Mouse (Mus musculus) left cerebral cortex, postnatal 25 days (tissue): ENCODE results near the gene Emilin3. TPM values are rescaled to one million over a fixed set of nuclear protein-coding genes. Genes with fewer than 3 reads are reported as not detected.

Experiments
- DNase-seq, 2 experiments: peaks; one replicate each; pipeline ENCODE4 v3.0.0; 2022; ENCODE audit warnings: low spot score in 2 of 2, mixed read lengths in 1 of 2
- intact Hi-C: fragments of 180-260 bp; cut with DNase I; formaldehyde crosslinking; loops from one replicate; pipeline ENCODE4 v1.15.1; 2025
- total RNA-seq, 2 experiments: library from RNA; stranded (reverse); gene quantifications; 2 replicates each; pipeline ENCODE4 v1.2.3; 2021

Gene Emilin3
- total RNA-seq, 2 experiments from 2014 or later: 0.14 to 0.28 TPM

DNA sequence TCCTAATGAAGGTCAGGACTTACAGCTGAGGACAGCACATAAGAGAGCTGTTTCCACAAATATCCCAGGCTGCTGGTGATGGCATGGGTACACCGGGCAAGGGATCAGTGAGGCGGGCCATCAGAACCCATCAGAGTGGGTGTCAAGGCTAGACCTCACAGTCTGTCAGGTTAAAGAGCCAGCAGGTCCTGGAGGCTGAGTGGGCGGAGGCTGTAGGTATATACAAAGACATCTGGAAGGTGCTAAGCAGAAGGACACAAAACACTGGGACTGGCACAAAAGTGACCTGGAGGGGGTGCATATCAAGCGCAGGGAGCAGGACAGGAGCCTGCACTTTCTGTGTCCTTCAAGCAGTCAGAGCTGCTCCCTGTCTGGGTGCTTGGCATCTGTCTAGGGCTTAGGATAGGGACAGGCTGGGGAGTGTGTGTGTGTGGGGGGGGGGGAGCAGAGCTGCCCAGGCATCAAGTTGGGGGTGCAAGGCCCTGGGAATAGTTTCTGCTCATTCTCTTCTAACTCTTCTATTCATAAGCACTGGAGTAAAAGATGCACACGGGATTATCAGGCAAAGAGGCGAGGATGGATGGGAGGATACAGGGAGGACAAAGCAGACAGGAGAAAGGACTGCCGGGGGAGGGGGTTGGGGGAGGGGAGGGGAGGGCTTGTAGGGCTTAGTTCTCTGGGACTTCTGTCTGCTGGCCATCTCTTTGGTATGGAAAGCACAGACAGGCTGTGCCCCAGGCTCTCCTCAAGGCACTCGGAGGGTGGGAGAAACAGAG, 6.2 kb upstream of the Emilin3 start:
- intact Hi-C loops: no loop called here
- no peak for DNase-seq

DNA sequence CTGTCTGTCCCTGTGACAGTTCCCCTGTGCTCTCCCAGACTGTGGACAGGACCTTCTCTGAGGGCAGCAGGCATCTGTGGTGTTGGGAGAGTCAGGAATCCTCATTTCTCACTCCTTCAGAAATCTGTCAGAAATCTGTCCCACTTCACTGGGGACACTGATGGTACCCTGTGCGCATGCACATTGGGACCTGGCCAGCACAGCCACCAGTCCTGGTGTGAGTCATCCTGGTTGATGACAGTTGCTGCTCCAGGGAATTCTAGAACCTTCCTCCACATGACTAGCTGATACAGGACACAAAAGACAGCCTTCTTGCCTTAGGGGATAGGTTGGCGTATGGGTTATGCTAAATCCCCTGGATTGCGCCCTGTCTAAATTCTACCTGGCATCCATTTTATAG, 5.2 kb upstream of the Emilin3 start:
- peak in 1 of 2 experiments; percentile 49 for DNase-seq

DNA sequence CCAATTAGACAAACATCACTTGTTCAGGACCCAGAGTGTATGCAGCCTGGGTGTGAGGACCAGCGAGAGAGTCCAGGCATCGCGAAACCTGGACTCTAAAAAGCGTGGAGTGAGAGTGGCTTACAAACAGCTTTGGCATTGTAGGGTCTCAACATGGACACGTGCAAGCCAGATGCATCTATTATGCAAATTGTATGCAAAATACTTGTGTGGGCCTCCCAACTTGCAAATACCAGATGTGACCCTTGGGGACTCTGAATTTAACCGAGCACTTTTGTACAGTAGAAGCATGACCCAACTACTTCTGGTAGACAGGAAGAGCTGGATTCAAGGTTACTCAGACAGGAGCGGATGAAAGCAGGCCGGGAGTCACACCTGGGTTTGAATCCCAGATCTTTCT, 4.6 kb upstream of the Emilin3 start:
- no peak for DNase-seq
- intact Hi-C loops: no loop called here

More for the DNA sequence above, 5.2 kb upstream of the Emilin3 start:
- intact Hi-C loops: no loop called here

DNA sequence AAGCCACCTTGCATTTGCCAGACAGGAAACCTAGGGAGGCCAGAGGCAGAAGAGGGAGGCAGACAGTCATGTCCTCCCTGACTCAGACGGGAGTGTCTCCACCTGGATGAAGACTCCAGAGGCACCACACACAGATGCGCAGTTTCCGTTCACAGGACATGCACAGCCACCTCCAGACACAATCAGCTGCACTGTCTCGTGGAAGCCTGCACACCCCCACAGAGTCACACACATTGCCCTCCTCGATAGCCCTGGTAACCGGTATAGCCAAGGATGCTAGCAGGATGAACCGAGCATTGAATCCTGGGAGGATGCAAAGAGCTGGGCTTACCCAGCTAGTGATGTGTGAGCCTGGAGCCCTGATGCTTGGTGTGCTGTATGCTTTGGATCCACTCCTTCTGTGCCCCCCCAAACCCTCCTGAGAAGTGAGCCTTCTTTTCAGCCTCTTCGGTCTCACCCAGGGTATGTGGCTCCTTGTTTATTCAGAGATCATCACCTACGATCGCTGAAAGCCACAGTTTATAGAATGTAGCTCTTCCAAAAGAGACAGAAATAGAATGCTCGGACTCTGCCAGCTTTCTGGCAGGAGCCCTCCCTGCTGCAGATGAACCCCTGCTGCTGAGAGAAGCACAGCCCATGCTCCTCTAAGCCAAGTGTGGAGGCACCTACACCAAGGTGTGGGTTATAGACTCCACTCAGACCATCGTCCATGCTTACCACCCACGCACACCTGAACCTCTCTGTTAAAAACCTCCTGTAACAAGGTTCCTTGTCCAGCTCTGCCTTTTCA, 3.9 kb upstream of the Emilin3 start:
- DNase-seq: peak; percentile 12 to 35
- intact Hi-C loops: no loop called here

DNA sequence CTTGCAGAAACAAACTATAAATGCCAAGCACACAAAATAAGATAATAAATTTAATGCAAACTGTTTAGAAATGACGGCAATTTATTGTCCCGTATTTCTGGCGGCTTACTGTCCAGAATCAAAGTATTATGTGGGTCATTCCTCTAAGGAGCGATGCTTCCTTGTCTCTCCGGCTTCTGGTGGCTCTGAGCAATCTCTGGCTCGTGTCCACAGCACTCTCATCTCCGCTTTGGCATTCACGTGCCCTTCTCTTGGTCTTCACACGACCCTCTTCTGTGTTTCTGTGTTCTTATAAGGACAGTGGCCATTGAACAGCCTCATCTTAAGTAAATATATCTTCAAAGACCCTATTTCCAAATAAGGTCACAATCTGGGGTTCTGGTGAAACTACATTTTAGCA, 2.5 kb upstream of the Emilin3 start:
- intact Hi-C loops: no loop called here
- no peak for DNase-seq

DNA sequence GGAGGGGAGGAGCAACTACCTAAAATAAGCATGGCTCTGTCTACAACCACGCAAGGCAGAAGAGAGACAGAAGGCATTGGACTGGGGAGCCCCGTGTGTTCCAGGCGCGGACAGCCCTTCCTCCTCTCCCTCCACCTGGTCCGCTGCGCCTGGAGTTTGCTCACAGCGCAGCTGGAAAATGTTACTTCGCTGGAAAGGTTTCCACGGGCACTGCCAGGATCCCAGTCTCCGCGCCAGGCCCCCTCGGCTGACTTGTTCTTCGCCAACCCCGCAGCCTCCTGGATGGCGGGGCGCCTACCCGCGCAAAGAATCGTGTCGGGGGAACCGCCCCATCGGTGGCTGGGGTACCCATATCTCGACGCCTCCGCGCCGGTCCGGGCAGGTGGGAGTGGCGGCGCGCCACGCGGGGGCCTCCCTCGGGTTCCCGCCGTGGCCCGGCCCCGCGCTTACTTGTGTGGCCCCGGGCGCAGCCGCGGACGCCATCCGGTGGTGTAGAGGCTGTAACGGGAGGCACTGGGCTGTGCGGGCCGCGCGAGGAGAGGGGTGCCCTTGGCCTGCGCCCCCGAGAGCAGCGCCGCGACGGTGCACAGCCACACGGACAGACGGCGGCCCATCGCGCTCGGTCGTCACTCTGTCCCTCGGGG, 448 bp downstream of the Emilin3 start:
- DNase-seq: no peak
- intact Hi-C loops: no loop called here

DNA sequence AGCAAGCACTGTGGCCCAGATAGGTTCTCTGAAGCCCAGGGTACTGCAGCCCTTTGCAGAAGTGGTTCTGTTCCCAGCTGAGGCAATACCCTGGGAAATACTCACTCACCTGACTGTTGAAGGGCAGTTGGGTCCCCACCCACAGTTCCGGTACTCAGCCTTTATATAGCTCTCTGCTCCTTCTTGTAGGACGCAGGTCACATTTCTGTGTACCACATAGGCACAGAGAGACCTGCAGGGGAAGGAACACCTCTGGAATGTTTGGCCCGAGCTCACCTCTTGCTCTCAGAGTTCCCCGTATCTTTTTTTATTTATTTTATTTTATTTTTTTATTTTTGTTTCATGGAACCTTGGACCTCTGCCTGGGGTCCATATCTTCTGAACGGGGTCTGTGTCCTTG, 1.5 kb downstream of the Emilin3 start:
- no peak for DNase-seq
- intact Hi-C loops: no loop called here

DNA sequence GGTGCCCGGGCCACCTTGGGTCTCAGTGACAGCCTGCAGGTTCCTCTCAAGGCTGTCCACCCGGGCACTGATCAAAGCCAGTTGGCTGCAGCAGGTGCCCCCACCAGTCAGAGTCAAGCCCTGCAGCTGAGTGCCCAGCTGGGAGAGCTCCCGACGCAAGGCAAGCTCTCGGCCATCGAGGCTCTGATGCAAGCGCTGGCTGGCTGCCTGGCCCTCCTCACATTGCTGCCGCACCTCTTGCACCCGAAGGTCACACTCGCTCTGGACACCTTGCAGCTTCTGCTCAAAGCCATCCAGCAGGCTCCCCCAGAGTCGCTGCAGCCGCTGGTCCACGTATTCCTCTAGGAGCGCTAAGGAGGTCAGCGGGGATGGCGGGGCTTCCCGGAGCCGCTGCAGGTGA, 3.5 kb downstream of the Emilin3 start:
- intact Hi-C loops: no loop called here
- DNase-seq: no peak

DNA sequence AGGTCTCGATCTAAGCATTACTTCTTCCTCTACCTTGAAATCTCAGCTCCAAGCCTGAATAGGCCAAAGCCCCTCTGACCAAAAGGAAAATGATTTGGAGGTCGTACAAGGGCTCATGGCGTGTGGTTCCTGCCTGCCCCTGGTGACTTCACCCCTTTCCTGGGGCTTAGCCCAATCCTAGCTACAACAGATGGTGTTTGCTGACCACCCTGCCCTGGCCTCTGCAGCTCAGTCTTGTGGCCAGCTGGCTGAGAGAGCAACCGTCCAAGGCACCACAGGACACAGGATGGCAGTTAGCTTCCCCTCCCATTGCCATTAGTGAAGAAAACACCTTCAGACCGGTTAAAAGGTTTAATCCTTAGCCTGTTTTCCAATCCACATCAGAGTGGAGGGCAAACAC, 6.0 kb downstream of the Emilin3 start:
- DNase-seq: no peak
- intact Hi-C loops: no loop called here

DNA sequence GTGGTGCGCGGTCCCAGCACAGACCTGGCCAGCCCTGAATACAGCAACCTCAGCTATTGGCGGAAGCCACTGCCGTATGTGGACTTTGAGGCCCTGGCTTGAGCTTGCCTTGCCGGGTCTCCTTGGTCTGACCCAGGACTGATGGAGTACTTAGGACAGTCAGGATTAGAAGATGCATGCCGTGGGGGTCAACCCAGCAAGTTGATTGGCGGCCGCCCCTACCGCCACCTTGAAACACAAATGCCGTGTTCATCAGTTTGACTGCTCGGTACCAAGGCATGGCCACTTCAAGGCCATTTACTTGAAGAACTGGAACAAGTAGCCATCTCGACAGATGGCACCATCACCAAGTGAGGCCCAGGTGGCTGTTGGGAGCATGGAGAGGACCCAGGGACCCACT, 6.8 kb downstream of the Emilin3 start:
- intact Hi-C loops: no loop called here
- DNase-seq: no peak

DNA sequence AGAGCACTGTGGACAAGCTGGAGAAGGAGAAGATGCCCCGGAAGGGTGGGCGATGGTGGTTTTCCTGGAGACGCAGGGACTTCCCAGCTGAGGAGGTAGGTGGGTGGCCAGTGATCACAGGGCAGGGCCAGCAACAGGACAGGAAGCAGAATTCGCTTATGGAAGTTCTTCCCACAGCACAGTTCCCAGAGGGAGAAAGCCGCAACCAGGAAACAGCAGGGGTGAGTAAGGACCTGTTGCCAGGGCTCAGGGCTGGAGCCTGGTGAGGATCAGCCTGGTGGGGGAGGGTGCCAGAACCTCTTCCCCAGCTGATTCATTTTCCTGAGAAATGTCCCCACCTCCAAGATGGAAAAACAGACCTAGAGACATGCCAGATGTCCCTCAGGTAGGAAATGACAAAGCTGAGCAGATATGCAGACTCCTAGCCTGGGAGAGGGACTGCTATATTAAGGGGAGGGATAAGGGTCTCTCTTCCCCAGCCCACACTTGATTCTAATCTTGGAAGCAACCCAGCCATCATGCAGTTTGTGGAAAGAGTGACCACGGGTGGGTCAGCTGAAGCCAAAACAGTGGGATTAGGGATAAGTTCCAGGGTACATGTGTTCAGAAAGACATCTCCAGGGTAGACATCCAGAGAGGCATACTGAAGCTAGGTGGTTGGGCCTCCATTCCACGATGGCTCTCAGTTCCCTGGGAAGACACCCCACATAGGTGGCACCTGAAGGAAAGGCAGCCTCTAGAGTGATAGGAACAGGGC, 10.3 kb downstream of the Emilin3 start:
- no peak for DNase-seq
- intact Hi-C loops: no loop called here

DNA sequence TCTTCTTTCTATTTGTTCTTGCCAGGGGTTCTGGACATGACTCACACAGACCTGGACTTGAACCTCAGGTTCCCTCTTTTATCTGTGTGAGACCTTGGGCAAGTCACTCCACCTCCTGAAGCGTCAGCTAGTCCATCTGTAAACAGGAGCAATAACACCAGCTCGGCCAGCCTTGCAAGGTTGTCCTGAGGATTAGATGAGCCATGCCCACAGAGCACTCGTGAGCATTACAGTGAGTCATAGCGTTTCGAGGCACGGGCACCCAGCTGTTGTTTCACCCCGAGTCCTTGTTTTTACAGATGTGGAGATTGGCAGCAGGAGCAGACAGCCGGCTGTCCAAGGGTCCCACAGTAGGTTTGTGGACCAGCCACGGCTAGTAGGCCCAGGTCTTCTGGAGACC, 20.4 kb downstream of the Emilin3 start:
- DNase-seq: no peak
- intact Hi-C loops: no loop called here

DNA sequence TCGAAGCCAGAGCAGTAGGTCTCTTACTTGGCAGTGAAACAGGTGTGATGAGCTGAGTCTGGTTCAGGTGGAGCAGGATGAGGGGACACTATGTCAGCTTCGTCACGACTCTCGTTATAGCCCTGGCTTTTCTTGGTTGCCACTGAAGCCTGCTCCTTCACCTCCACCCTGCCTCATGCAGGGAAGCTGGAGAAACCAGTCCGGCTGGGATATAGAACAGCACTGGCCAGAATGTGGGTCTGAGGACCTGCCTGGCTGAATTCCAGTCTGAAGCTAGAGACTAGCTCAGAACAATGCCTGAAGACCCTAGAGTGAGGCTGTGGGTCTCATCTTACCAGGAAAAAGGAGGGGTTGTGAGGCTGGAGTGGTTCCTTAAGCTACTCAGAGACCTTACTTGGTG, 21.1 kb downstream of the Emilin3 start:
- intact Hi-C loops: no loop called here
- DNase-seq: no peak

DNA sequence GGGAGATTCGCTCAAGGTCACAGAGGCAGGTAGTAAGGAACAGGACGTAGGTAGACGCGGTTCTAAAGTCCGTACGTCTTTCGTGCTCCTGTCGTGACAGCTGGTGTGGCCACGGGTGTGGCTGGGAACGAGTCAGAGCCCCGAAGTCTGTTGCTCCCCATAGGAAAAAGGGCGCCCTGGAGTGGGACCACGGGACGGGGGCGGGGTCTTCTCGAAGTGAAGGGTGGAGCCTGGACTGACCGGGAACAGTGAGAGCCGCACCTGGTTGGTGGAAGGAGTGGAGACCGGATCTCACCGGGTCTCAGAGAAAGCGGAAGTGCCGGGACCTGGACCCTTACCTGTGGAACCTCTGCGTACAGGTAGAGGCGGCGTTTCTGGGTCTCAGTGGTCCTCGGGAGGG, 24.3 kb downstream of the Emilin3 start:
- intact Hi-C loops: loop anchor here (1.0 to 10.0 kb wide), 4 partner anchors 127 to 1833 kb away; partner anchors contain the start of gene Plcg1
- no peak for DNase-seq

DNA sequence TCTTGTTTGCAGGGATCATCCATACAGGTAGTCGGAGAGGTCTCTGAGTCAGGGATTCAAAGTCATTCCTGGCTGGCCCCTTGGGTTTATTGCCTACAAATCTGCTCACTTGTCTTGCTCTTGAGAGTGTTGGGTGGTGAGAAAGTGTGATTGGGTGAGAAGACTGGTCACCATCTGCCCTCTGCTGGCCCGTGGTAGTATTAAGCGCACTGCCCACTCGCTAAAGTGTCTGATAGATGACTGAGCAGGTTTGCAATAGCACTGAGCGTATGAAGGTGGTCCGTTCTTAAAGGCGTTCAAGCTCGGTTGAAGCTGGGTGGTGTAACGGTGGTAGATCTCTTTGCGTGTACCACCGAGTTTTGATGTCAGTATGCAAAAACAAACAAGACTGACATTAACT, 24.8 kb downstream of the Emilin3 start:
- intact Hi-C loops: loop anchor here (1.0 to 10.0 kb wide), 4 partner anchors 126 to 1832 kb away; partner anchors contain the start of gene Plcg1
- peak; percentile 84 to 87 for DNase-seq

DNA sequence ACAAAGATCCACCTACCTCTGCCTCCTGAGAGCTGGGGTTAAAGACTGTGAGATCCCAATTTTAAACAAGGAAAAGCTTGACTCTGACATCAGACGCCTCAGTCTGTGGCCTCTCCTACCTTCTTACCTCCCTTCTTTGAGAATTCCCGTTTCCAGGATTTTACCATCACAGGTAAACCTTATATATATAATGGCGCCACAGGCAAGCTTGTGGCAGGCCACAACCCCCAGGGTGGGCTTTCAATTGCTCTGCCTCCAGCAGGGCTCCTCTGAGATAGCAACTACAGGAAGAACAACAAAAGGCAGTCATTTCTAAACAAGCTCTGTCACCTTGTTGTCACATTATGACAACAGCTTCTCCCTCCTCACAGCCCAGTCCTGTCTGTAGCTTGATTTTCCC, 25.9 kb downstream of the Emilin3 start:
- no peak for DNase-seq
- intact Hi-C loops: loop anchor here (2.0 to 10.0 kb wide), 3 partner anchors 125 to 1831 kb away; partner anchors contain the start of gene Plcg1

DNA sequence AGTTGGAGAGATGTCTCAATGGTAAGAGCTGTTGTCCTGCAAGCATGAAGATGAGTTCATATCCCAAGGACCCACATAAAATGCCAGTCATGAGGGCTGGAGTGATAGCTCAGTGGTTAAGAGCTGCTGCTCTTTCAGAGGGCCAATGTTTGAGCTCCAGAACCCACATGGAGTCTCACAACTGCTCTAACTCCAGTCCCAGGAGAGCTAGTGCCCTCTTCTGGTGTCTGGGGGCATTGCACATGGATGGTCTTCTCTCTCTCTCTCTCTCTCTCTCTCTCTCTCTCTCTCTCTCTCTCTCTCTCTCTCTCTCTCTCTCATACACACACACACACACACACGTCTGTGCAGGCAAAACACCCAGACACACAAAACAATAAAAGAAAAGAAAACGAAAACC, 27.3 kb downstream of the Emilin3 start:
- intact Hi-C loops: loop anchor here (10.0 kb wide), 1 partner anchor 1830 kb away; no protein-coding TSS in a partner anchor

DNA sequence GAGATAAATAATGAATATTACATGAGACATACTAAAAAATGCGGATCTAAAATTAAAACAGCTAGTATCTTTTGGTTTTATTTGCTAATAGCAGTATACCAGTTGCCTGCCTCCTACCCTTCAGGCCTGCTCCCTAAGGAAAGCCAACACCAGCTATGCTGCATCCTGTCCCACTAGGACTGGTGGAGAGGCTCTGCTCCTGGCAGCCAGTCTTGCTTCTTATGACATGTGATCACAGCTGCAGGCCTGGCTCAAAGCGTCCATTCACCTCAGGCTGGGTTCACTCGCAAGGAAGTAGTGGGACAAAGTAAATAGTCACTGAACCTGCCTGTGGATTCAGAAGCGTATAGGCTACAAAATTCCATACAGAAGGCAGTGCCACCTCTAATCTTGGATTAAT, 28.2 kb downstream of the Emilin3 start:
- peak in 1 of 2 experiments; percentile 36 for DNase-seq
- intact Hi-C loops: loop anchor here (10.0 kb wide), 1 partner anchor 1829 kb away; no protein-coding TSS in a partner anchor

More for the DNA sequence above, 27.3 kb downstream of the Emilin3 start:
- peak in 1 of 2 experiments; percentile 20 for DNase-seq

DNA sequence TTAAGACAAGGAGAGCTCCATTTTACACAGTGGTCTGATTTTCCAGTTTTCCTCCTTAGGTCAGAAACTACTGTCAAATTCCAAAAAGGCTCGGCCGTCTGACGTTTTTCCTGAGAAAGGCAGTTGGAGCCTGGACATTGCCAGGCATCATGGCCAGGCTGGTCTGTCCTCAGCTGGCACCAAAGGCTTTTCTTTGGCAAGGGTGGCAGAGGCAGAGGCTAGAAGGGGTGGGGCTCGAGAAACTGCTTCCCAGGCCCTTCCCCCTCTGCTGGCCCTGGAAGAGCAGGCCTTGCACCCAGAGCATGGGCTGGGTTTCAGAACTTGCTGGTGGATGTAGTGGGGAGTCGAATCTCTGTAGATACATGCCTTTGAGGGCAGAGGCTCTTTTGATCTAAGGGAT, 29.7 kb downstream of the Emilin3 start:
- intact Hi-C loops: loop anchor here (10.0 kb wide), 1 partner anchor 1828 kb away; no protein-coding TSS in a partner anchor
- DNase-seq: no peak
